Mouse (Mus musculus) NIH3T3 (cell line): ENCODE measurements around the gene Sema4d.
A peak's percentile ranks its signal among the peaks of the same experiment; 100 is the strongest.

Experiments
- DNase-seq: peaks from one replicate; pipeline ENCODE4 v3.0.0-alpha.2; 2012; ENCODE audit warnings: low read depth

Sema4d gene

GRCm38 (mm10) chr13:51814646-51815045 is 21.1 kb upstream of the Sema4d start:
- no peak for DNase-seq

- DNase-seq = no peak
Measured at GRCm38 (mm10) chr13:51813621-51814615, 20.4 kb upstream of the Sema4d start.

GRCm38 (mm10) chr13:51808141-51808540 is 14.6 kb upstream of the Sema4d start:
- no peak for DNase-seq

DNA sequence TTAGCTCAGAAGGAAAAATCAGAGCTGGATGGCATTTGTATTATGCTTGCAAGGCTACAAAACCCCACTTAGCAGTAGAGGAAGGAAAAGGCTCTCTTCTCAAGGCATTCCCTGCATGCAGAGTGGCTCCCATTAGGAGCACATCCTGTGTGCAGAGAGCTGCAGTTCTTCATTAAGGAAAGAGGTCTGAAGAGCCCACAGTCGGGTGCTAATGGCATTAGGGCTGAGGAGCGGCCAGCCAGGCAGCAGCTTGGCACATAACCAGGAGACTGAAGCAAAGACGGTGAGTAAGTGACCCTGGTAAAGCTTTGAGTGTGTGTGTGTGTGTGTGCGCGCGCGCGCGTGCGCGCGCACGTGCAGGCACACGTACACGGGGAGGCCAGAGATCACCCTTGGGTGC is 12.7 kb upstream of the Sema4d start:
- DNase-seq = peak; percentile 13

GRCm38 (mm10) chr13:51805634-51806033 is 12.1 kb upstream of the Sema4d start:
- DNase-seq = no peak

- DNase-seq = no peak
Measured at GRCm38 (mm10) chr13:51800921-51801320, 7.4 kb upstream of the Sema4d start.

- no peak for DNase-seq
Measured at GRCm38 (mm10) chr13:51799735-51800522, 6.4 kb upstream of the Sema4d start.

DNA sequence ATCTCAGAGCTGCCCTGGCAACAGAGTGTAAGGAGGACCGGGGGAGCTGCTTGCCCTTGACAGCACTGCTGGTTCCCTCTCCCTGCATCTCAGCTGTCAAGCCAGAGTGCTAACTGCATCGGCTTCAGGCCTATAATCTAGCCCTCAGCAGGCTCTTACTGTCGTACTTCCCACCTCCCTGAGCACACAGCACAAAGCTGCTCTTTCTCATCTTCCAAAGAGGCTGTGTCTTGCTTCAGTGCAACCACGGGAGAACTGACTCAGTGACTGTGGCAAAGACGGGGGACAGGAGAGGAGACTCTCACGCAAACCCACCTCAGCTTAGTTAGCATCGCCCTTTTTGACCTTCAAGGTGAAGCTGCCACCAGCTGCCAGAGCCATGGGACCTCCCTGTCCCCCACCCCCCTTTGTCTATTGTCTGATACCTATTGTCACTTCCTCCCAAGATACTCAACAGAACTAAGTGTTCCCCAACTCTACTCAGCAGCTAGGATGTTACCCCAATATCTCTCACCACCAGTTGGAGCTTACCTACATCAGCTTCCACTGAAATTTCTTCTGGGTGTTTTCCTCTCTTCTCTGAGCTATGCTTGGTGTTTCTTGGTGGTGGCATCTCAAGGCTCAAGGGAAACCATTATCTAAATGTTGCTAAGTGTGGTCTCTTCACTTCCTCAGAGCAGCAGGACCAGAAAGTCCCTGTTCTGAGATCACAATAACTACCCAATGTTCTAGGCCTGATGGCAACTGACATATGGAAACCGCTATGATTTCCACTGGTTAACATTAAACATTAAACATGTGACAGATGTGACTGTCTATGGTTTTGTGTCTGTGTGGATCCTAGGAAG is 4.6 kb upstream of the Sema4d start:
- no peak for DNase-seq

DNA sequence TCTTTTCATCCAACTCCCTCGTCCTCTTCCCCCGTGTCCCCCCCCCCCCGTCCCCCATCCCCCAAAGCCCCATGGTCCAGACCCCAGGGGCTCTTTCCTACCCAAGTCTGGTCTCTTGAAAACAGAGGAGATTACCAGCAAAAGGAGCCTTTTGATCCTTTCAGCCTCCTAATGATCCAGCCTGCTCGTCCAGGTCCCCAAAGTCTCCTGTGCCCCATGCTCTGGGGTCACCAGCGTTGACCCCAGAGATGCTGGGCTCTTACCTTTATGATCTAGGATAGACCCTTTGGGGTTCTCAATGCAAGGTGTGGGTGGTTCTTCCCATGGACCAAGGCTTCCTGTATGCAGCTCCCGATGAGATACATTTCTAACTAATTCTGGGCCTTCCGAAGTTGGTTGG is 401 bp upstream of the Sema4d start:
- DNase-seq = no peak

DNA sequence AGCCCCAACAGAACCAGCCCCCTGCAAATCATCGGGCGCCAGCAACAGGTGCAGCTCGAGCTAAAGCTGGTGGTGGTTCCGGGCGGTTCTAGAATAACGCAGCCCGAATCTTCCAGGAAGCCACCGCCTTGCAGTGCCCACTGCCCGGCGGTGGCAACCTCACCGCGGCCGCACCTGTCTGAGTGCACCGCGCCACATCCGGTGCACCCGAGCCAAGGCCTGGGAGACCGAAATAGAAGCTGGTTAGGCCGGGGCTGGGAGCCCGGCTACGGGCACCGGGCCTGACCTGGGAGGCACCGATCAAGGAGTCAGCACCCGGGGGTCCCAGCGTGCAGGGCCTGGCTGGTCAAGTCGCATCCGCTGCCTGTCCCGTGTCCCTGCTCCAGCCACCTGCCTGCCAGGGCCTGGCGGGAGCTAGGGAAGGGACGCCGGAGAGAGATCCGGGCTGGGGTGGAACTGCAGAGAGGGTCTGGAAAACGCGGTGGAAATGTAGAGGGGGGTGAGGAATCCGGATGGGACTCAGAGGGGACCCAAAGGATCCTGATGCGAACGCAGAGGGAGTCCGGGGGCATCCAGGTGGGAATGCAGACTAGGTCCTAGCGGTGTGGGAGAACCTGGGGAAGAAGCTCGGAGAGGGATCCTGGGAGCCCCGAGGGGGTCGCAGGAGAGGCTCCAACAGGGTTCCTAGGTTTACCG is 670 bp downstream of the Sema4d start:
- DNase-seq = no peak

GRCm38 (mm10) chr13:51792135-51792573 is 1.4 kb downstream of the Sema4d start:
- no peak for DNase-seq

DNA sequence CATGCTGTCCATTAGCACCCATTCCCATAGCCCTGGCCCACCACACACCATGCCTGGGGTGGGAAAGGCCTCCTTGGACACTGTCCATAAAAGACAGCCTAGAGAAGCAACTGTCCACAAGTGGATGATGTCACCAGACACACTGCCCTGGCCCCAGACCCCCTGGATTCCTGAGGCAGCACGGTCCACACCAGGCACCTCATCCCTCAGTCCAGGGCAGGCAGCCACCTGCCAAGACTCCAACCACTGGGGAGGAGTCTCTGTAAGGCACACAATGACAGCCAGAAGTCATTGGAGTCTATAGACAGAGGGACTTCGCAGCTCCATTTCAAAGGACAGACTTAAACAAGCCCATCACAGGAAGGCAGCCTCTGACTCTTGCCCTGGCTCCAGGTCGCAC is 1.9 kb downstream of the Sema4d start:
- DNase-seq = no peak

DNA sequence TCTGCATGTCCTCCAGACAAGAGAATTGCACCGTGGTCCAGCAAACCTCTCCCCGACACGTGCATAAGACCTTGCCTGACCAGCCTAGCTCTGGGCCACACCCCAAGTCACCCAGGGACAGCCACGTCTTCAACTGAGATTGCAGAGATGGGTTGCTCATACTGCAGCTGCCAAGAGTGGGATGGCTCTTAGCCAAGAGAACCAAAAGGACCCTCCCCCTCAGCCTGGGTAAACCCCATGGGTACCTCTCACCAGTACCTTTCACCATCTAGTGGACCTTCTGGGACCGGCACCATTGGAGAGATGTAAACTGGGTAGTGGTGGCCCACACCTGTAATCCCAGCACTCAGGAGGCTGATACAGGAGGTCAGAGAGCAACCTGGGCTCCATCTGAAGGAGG is 2.8 kb downstream of the Sema4d start:
- no peak for DNase-seq

DNA sequence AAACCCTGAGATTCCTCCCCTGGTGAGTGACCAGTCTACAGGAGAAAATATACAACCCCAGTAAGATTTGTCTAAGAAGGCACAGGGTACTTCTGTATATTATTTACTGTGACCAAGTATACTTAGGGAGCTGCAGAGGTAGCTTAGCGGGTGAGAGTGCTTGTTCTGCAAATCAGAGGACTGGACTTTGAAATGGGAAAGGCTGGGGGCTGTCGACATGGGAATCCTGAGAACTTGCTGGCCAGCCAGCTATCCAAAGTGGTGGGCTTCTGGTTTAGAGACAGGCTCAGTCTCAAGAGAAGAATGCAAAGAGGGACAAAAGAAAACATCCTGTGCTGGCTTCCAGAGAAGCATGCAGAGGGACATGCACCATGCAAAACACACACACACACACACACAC is 5.7 kb downstream of the Sema4d start:
- no peak for DNase-seq

DNA sequence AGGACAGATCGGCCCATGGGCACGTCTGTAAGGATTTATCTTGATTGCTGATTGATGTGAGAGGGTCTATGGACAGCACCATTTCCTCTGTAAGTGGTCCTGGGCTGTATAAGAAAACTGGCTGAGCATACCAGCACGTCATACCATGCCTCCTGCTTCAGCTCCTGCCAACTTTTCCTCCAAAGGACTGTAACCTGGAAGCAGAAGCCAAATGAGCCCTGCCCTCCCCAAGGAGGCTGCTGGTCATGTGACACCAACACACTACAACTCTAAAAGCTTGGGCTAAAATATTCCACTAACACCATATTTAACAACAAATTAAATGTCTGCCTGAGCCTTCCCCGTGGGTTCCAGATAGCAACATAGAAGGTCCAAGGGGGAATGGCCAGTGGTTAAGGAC is 6.9 kb downstream of the Sema4d start:
- no peak for DNase-seq

GRCm38 (mm10) chr13:51784476-51784875 is 9.1 kb downstream of the Sema4d start:
- no peak for DNase-seq

DNA sequence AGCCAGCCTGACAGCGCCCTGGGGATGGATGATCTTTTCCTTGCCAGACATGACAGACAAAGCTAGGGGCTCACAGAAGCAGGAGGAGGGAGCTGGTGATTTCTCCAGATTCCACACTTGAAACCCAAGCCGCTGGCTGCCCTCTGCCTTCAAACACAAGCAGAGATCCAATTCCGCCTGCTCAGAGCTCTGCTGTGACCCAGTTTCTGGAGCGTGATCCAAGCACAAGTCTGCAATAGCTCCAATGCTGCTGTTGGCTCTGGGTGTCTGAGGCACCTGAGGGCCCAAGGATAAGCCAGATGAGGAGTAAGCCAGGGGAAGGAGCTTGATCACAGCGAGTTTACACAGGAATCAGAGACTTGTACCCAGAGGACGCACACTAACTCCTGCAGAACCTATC is 9.7 kb downstream of the Sema4d start:
- no peak for DNase-seq

DNA sequence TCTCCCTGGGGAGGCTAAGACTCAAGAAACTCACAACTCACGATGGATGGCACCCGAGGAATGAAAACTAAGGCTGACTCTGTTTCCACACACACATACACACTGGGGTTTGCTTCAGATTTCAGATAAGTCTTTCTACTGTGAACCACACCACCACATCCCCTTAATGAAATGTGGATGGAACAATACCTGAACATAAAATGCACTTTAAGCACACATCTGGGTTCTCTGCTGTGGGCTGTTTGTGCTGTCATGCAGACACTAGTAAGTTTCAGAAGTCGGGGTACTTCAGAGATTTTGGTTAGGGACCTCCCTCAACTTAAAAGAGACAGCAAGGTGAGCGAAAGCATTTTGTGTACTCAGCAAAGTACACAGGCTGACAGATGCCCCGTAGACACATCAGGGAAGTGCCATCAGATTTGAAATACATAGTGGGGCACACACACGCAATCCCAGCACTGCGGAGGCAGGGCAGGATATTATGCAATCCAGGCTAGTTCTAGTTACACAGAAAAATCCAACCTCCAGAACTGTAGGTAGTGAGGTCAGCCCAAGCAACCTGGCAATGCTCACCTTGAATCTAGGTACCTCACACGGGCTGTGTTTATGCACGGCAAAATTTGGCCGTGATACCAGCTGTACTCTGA is 12.9 kb downstream of the Sema4d start:
- no peak for DNase-seq

DNA sequence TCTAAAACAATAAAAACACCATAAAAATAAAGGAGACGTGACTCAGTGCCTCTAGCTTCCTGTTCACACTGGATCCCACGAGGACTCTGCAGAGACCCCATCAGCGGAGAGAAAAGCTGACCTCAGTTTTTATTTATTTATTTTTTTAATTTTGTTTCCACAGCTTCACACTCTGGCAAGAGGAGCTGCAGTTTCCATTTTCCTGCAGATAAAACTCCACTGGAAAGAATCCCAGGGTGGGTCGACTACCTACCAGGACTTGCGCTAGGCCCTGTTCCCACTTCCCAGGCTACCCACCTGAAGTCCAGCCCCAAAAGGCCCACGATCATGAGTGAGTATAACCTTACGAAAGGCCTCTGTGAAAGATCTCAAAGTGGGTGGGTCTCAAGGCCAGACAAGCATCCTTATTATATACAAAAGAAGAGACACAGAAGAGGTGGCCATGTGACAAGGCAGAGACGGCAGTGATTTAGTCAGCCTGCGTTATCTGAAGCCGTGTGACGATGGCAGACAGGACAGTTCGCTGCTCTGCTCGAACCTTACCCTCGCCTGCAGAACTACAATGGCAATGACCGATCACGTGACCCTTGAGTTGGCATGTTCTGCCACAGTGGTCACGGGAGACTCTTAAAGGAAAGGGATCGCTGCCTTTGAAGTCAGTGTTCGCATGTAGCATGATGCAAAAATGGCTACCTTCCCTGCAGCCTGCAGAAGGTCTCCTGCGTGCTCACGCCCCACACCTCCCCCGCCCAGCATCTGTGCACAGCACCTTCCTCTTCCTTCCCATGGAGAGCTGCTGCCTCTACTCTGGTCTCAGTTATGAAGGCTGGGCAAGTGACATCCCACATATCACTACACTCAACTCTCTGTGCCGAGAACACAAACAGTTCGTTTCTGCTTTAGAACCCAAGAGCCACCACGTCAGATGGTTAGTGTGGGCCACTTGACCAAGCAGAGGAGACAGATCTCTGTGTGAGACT is 14.3 kb downstream of the Sema4d start:
- no peak for DNase-seq
